Mouse (Mus musculus): ENCODE measurements around the gene Ptpn5.

Gene Ptpn5

DNA sequence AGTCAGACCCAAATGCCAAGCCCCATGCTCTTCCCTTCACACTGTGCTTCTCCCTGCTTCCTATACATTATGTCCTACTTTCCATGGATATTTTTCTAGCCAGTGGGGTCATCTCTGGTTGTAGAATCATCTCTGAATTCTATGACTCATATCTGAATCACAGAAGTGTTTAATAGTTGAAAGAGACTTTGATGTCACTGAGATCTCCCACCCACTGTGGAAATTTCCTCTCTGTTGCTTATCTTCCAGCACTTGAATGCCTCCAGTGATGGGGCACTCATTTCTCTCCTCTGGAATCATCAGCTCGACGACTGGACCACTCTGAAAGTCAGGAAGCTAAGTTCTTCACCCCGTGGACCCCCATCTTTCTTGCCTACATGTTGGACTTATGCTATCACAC, 22.4 kb downstream of the Ptpn5 start:
- no peak for DNase-seq (ENCODE audit: low read depth, low spot score)

DNA sequence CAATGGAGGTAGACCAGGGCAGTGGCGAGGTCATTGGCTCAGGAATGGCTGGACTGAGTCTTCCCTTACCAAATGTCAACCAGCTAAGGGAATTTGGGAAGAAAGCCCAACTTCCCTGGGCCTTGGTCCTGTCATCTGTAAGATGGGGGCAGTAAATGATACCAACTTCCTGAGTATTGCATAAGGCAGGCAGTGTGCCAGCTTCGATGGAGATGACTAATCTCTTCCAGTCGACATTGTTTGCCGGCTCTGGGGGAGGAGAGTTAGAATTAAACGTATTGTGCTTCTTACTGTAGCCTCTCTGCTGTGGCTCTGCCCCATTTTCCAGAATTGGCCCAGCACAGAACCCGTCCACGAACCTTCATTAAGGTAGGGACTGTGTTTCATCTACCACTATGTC, 23.0 kb downstream of the Ptpn5 start:
- no peak for DNase-seq (ENCODE audit: low read depth, low spot score)

DNA sequence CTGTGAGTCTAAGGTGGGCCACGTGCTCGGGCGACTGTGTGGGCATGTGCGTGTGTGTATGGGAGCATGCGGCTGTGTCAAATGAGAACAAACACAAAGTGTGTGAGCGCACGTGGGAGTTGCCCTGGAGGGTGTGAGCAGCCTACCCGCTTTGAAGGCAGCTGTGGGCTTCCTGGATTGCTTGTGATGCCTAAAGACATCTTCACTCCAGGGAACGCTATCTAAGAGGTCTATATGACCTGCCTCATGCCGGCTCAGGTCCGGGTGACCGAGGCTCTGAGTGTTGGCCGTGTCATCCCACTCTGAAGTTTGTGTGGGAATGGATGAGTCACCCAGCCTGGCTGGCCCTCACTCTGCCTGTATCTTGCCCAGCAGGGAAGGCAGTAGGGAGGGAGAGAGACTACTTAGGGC, 24.7 kb downstream of the Ptpn5 start:
- no peak for DNase-seq (ENCODE audit: low read depth, low spot score)

DNA sequence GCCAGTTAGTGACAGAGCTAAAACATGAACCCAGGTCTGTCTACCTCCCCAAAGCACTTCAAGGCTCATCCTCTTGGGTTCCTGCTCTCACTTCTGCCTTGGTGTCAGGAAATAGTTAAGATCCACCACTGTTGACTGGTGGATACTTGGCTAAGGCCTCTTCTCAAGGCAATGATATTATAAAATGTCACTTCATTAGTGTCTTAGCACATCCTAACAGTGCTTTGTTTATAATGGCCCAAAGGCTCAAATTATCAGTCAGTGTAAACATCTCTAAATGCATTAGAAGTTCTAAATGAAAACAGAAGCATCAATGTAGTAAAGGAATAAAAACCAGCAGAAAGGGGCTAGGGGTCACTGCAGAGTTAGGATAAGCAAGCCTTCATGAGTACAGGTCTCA, 26.5 kb downstream of the Ptpn5 start:
- no peak for DNase-seq (ENCODE audit: low read depth, low spot score)

DNA sequence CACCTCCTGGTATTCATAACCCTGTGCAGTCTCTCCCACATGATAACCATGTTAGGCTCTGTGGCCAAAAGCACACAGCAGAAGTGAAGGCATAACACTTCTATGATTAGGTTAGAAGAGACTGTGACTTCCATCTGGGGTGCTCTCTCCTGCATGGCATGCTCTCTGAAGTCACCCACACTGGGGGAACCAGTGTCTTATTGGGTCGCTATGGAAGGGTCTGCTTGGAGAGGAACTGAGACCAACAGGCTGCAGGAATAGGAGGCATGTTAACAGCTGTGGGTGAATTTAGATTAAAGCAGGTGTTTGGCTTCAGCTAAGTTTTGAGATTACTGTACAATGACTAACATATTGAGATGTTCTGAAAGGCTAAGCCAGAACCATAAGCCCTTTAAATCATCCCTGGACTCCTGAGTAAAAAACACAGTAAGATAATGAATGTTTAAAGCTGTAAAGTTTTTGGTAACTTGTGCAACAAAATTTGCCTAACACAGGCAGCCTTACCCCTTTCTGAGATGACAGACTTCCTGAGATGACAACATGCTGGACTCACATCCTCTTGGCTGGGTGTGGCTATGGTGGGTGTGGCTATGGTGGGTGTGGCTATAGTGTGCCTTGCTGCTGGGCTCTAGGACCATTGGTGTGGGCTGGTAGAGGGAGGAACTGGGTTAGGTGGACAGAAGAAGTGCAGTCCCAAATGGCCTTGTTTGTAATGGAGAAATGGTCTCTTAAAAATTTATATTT, 29.6 kb downstream of the Ptpn5 start:
- no peak for DNase-seq (ENCODE audit: low read depth, low spot score)

DNA sequence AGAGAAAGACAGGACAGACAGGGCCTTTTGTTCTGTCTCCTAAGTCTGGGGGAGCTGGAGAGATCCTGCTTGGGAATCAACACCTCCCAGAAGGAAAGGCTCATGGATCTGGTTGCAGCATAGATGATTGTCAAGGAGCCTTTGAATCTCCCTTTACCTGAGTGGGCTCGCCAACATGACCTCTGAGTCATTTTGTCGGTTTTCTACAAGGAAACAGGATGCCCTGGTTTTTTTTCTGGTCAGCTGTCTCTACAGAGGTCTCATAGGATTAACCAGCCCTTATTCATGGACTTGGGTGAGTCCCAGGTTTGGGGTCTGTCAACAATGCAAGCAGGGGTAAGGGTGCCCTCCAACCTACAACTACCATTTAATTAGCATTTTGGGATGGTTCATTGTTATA, 30.5 kb downstream of the Ptpn5 start:
- DNase-seq (ENCODE audit: low read depth, low spot score) = no peak

DNA sequence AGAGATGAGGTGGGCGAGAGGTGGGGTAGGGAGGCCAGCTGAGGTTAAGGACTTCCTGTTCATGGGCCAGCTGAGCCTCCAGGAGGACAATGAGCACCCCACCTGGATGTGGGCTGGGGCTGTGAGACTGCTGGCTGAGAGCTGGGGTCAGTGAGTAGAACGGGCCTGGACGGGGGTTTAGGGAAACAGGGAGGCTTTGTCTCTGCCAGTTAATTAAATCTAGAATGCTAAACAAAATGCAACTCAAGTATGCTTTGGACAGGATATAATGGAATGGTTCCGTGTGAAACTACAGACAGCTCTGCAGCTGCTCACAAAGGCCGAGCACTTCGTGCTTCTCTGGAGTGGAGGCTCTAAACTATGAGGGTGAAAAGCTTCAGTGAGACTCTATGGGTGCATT, 32.9 kb downstream of the Ptpn5 start:
- no peak for DNase-seq (ENCODE audit: low read depth, low spot score)

DNA sequence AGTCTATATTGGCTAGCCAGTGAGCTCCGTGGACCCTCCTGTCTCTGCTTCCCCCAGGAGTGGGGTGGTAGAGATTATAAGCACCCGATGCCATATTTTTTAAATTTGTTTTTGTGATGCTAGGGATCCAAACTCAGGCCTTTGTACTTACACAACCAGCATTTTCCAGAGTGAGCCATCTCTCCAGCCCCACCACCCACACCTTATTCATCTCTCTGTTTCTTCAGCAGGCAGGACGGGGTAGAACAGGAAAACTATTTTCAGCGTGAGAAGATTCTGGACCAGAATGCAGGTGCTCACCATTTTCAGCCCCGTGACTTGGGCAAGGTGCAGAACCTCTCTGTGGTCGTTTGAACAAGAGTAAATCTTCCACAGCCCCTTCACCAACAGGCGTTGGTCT, 34.2 kb downstream of the Ptpn5 start:
- DNase-seq (ENCODE audit: low read depth, low spot score) = no peak

DNA sequence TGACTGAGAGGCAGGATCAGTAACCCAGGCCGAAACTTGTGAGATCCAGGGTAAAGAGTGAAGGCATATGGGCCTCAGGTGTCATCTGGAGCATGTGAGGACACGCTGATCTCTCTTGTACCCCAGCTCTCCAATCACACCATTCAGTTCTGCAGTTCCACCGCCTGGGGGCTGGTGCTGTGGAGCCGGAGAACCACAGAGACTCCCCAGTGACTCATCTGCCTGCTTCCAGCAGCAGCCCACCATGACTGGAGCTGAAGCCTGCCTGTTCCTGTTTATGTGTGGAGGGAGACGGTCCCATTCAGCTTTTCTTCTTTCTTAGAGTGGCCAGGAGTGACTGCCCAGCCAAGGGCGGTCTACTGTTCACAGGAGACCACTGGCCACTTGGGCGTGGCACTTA, 35.4 kb downstream of the Ptpn5 start:
- DNase-seq (ENCODE audit: low read depth, low spot score) = no peak

DNA sequence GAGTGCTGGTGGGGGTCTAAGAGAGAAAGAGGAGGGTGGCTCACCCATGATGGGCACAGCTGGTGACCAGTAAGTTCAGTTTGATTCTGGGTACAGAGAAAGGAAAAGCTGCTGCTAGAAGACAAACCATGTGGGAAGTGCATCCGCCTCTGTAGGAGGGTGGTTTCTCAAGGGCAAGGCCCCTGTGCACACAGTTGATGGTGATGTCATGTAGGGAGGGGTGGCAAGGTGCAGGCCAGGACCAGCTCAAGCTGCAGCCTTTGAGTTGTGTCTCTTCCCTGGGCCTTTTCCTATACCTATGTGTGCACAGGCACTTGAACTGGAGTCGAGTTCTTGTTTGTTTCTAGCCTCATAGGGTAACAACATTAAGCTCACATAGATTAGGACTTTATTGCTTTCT, 38.5 kb downstream of the Ptpn5 start:
- DNase-seq (ENCODE audit: low read depth, low spot score) = no peak

DNA sequence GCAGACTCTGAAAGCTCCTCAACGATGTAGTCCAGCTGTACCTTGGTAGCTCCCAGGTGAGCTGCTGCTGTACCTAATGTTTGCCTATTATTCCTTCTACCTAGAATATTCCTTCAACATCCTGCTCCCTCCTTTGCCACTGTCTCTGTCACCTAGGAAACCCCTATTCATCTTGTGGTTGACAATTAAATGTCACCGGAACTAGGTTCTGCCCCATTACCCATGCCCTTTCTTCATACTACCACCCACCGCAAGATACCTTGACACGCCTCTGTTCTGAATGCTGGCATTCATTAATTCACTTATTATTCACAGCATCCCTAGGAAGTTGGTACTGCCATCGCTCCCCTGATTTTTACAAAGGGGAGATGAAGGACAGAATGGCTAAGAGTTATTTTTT, 39.5 kb downstream of the Ptpn5 start:
- no peak for DNase-seq (ENCODE audit: low read depth, low spot score)

DNA sequence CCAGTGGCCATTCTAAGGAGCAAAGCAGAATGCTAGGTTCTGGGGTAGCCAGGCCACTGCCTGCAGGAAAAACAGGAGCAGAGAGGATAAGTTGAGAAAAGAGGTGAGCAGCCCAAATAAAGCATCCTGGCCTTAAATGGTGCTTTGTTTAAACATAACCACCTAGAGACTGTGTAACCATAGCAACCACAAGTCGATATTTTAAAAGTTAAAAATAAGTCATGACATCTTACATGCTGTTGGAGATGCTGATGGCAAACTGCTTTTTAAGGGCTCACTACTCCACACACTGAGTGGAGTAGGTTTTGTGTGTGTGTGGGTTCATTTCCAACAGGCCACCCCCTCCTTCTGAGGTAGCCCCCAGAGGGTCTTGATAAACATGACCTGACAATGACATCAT, 48.4 kb downstream of the Ptpn5 start:
- DNase-seq (ENCODE audit: low read depth, low spot score) = no peak

DNA sequence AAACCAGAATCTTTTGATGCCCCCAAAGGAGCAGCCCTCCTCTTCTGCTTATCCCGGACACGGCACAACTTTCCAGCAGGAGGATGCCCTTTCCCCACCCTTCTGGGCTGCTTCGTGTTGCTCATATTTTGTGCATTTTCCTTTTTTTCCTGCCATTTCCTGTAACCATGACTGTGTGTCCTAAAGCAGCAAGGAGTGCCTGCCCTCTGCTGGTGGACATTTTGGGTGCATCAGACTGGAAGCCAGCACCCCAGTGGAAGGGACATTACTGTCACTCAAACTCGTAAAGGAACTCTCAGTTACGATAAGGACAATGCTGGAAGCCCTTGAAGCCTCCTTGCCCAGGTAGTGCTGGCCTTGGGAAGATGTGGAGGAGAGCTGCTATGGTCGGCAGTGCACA, 52.2 kb downstream of the Ptpn5 start:
- DNase-seq (ENCODE audit: low read depth, low spot score) = peak; percentile 48

DNA sequence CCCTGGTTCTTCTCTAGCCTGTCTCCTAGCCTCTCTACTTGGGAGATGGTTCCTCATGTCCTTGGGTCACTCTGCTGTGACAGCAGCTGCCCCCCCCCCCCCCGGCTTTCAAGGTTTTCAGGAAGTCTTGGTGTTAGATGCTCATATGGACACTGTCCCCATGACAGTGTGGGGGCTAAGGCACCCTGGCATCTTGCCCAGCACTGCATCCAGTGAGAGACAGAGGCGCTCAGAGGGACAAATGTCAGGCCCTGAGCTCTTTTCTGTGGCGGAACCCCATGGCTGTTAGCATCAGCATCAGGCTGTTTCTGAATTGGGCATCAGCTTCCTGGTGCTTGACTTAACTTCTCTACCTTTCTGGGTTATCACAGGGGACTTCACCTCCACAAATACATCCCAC, 52.6 kb downstream of the Ptpn5 start:
- DNase-seq (ENCODE audit: low read depth, low spot score) = no peak

DNA sequence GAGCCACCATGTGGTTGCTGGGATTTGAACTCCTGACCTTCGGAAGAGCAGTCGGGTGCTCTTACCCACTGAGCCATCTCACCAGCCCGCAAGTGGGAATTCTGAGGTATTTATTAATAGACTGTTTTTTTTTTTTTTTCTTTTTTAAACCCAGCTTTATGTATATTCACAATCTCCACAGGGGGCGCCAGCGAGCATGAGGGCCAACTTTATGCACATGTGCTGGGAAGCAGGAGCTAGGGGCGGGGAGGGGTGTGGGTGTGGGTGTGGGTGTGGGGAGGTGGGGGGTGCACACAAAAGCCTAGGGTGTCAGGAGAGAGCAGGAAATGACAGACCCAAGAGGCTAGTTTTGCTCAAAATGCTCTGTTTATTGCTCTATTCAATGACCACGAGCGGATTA, 56.0 kb downstream of the Ptpn5 start:
- DNase-seq (ENCODE audit: low read depth, low spot score) = peak; percentile 34

DNA sequence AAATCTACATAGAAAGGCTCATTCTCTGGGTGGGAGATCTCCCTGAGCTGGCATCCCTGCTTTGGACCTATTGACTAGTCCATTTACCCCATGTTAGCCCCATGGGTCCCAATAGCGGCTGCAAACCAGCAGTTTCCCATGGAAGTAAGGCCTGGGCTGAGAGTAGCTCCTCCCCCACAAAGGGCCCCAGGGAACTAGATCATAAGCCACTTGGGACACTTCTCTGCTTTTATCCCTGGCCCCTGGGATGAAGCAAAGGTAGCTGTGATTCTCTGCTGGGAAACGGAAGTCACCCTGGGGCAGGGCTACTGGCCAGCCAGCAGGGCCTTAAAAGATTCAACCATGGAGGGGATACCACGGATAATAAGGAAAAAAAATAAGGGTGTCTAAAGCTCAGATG, 56.8 kb downstream of the Ptpn5 start:
- DNase-seq (ENCODE audit: low read depth, low spot score) = no peak

DNA sequence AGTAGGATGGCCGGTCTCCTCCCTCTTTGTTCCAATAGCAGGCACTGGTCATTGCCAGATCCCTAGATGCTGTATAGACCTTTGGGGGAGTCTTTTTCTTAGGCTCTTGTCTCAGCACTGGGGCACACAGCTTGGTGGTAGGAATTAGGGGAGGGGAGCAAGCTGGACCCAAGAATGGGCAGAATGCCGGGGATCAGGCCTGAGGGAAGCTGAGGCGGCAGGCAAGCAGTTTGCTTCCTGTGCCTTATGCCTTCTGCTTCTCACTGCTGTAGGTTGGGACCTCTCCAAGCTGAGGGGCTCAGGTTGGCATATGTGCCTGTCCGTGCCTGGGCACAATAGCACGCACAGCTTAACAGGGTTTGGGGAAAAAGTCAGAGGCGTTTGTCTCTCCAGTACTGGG, 57.3 kb downstream of the Ptpn5 start:
- no peak for DNase-seq (ENCODE audit: low read depth, low spot score)

DNA sequence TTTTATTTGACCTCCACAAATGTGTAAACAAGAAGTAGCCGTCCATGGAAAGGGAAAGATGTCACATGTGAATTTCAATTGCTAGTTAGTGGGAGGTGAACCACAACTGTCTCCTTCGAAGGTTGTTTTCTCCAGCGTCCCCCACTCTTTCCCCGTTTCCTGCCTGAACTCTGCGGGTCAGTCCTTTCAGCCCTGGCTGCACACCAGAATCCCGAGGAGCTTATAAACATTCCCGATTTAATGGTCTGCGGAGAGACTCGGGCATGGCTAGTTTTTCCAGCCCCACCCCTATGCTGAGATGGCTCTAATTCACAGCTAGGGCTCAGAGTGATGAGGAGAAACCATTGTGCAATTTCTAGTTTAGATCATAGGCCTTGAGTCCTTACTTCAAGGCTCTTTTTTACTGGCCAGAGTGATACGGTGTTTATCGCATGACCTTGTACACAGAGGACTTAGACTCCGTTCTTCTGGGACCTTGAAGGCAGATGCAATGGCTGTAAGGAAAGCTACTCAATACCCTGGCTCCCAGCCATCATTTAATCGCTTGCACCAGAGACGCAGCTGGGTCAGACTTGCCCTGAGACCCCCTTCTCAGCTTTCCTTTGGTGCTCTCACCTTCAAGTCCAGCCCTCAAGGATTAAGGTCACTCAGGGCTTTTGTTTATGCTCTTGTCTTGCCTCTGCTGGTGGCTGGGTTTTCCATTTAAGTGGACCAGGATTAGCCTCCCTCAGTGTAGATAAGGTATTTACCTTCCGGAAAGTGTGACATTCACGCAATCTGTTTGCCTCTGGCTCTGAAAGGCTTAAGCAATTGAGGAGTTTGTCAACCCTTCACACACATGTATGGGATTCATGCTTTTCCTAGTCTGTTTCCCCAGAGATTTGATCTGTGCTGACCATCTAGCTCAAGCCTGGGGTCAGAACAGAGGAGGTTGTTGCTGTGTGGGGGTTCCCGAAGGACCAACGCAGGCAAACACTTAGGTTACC, 59.7 kb downstream of the Ptpn5 start:
- peak; percentile 65 for DNase-seq (ENCODE audit: low read depth, low spot score)

DNA sequence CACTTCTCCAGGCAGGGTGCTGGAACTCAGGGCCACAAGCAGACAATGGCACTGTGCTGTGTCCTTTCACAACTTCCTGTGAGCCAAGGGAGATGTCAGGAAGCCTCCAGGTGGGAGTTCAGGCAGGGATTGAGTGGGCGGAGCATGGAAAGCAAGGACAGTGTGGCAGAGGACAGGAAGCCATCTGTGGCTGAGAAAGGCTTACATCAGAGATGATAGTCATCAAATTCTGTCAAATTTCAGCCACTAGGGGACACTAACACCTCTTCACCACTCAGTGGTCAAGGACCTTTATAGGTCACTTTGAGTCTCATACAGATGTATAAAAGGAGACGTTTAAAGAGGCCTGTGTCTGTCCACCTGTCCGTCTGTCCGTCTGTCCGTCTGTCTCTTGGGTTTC, 60.9 kb downstream of the Ptpn5 start:
- no peak for DNase-seq (ENCODE audit: low read depth, low spot score)

DNA sequence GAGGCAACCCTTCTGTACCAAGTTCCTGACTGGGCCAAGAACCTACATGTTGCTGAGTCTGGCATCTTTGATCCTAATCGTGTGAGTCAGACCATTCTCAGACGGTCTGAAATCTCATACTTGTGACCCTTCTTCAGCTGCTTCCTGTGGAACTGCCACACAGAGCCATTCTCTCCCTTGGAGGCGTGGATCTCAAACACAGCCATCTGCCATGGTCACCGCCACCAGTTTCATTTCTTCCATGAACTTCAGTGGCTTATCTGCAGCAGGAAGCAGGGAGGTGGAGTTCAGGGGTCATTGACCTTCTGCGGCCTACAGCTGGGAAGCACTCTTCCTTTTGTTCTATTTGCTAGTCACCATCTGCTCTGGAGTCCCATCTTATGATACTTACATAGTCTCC, 65.6 kb downstream of the Ptpn5 start:
- DNase-seq (ENCODE audit: low read depth, low spot score) = no peak

DNA sequence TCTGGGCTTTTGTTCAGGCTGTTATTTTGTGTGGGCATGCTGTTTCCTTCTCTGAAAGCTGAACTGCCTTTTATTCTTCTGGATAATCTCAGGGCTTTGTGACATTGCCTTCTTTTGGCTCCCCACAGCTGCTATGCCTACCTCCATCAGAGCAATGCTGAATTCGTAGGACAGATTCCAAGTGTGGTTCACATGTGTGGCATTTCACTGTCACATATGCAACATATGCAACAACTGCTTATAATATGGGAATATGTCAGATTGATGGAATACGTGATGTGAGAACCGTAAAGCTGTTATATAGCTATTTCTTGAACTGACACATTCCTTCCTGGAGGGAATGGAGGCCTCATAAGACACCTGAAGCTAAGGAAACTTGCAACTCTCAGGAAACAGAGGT, 66.5 kb downstream of the Ptpn5 start:
- DNase-seq (ENCODE audit: low read depth, low spot score) = no peak

DNA sequence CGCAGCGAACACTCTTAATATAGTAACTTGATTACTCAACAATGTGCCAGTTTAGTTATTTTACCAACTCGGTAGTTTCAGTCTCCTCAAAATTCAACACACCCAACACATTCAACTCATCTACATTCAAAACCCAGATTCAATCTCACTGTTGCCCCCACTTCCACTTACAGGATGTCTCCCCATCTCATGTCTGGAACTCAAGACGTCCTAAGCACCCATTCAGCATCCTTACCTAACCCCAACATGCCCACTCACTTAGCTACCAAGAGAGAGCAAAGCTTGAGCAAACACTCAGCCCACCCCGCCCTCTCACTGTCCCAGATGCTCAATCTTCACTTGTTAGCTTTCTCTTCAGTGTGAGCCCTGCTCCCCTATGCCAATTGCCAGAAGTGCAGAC, 71.9 kb downstream of the Ptpn5 start:
- DNase-seq (ENCODE audit: low read depth, low spot score) = no peak

DNA sequence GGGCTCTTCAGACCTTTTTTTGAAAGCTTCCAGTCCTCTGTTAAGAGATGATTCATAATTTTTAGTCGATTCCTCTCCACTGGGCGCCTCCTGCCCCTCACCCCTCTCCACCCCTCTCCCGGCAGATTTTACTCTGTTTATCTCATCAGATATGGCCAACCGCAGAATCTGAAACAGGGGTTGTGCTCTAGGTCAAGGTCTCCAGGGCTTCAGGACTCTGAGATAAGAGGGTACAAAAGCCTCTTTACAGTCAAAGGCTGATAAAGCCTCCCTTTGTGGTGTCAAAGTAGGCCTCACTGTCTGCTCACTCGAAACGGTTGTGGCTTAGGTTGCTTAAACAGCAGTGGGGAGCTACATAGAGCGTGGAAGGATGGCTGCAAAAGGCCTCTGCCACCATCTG, 74.1 kb downstream of the Ptpn5 start:
- DNase-seq (ENCODE audit: low read depth, low spot score) = no peak
